Mouse (Mus musculus) CD4-positive, CD25-positive, alpha-beta regulatory T cell, adult 4 months (primary cell): ENCODE results near the gene Nxf3. TPM values are rescaled to one million over a fixed set of nuclear protein-coding genes. Genes with fewer than 3 reads are reported as not detected.

Source experiments
- polyA plus RNA-seq, 2 experiments: library from polyadenylated mRNA; unstranded; fragments of 100-300 nt; shearing (Covaris generic); gene quantifications; one replicate each; pipeline ENCODE4 v1.2.1; 2017

The Nxf3 gene
- polyA plus RNA-seq, 2 experiments from 2014 or later = not detected

Other genes starting within 250 kb of the Nxf3 start
- 10 to 100 TPM in 1 of 2 experiments, 1 to 10 TPM in 1; 9.1 to 13.7 TPM for gene Gprasp2, start 246.2 kb downstream of the Nxf3 start, polyA plus RNA-seq
- gene Arxes2, start 91.4 kb downstream of the Nxf3 start, polyA plus RNA-seq = 1 to 10 TPM; 4.2 to 5.2 TPM
- gene Arxes1, start 51.9 kb downstream of the Nxf3 start, polyA plus RNA-seq = not detected
- gene Bex2, start 17.0 kb downstream of the Nxf3 start, polyA plus RNA-seq = 1 to 10 TPM in 1 of 2 experiments, under 1 TPM in 1; 0.77 to 3.4 TPM
- not detected for gene Bex4, start 53.7 kb upstream of the Nxf3 start, polyA plus RNA-seq
- 1 to 10 TPM; 1.0 to 1.4 TPM for gene Tceal8, start 87.1 kb upstream of the Nxf3 start, polyA plus RNA-seq
- not detected for gene Tceal5, start 118.6 kb upstream of the Nxf3 start, polyA plus RNA-seq
- not detected for gene Tceal7, start 129.5 kb upstream of the Nxf3 start, polyA plus RNA-seq
- gene Bex1, start 130.3 kb upstream of the Nxf3 start, polyA plus RNA-seq = not detected
- 10 to 100 TPM; 44.1 to 53.8 TPM for gene Tceal9, start 159.8 kb upstream of the Nxf3 start, polyA plus RNA-seq
- gene Bex3, start 185.0 kb upstream of the Nxf3 start, polyA plus RNA-seq = 10 to 100 TPM; 65.2 to 72.9 TPM